Mouse (Mus musculus) forebrain, embryonic 14.5 days (tissue): ENCODE data around the gene Rsph9. TPM values are rescaled to one million over a fixed set of nuclear protein-coding genes. Genes with fewer than 3 reads are reported as not detected.

Source experiments
- ATAC-seq: fragments of 200-750 bp; cut with Nextera tagmentation; 2 replicates; pipeline ENCODE4 v1.8.0; 2017; ENCODE audit warnings: mild to moderate bottlenecking, moderate library complexity
- DNase-seq: peaks from one replicate; pipeline ENCODE4 v3.0.0-alpha.2; 2015; ENCODE audit warnings: low spot score
- H3K27ac ChIP-seq: fragments of 300-500 bp; sonication (generic); 2 replicates; pipeline ENCODE4 v1.5.1; 2014; ENCODE audit warnings: low read depth, mild to moderate bottlenecking, control low read depth, low read length, moderate library complexity
- H3K27me3 ChIP-seq: fragments of 300-500 bp; sonication (generic); replicated peaks from 2 replicates; pipeline ENCODE4 v1.6.1; 2014; ENCODE audit warnings: low read length, control low read depth, mixed read lengths; ENCODE audit not compliant: control insufficient read depth, insufficient read depth
- H3K36me3 ChIP-seq: fragments of 300-500 bp; sonication (generic); 2 replicates; pipeline ENCODE4 v1.6.1; 2014; ENCODE audit warnings: low read length, control low read depth; ENCODE audit not compliant: control insufficient read depth, insufficient read depth
- H3K4me1 ChIP-seq: fragments of 300-500 bp; sonication (generic); 2 replicates; pipeline ENCODE4 v1.6.1; 2014; ENCODE audit warnings: antibody characterized with exemption, low read length, control low read depth; ENCODE audit not compliant: control insufficient read depth, insufficient read depth
- H3K4me2 ChIP-seq: fragments of 300-500 bp; sonication (generic); 2 replicates; pipeline ENCODE4 v1.6.1; 2014; ENCODE audit warnings: mild to moderate bottlenecking, control low read depth, low read length
- H3K4me3 ChIP-seq: fragments of 300-500 bp; sonication (generic); 2 replicates; pipeline ENCODE4 v1.5.1; 2014; ENCODE audit warnings: low read depth, low read length, control low read depth
- H3K9ac ChIP-seq: fragments of 300-500 bp; sonication (generic); 2 replicates; pipeline ENCODE4 v1.6.1; 2014; ENCODE audit warnings: mild to moderate bottlenecking, low read length, control low read depth, moderate library complexity
- H3K9me3 ChIP-seq: fragments of 300-500 bp; sonication (generic); replicated peaks from 2 replicates; pipeline ENCODE4 v1.6.1; 2016; ENCODE audit warnings: low read length, control low read depth, mixed read lengths; ENCODE audit not compliant: control insufficient read depth
- WGBS: fragments of 180-500 bp; shearing (Covaris S2); extraction: QIAGEN DNeasy Blood & Tissue Kit; methylation state at CpG from one replicate; pipeline ENCODE4 v1.1.7; 2014; 5-methylcytosine and 5-hydroxymethylcytosine counted together
- polyA plus RNA-seq: library from polyadenylated mRNA; unstranded; fragments of >200 nt; fragmentation: Nextera tagmentation; extraction: Ambion mirVana; gene quantifications from 2 replicates; pipeline ENCODE4 v1.2.1, GENCODE M21; 2014

Gene Rsph9
- polyA plus RNA-seq, 1 experiment from 2014 or later: 46.8 TPM

- H3K36me3 ChIP-seq: peaks cover 64% of the 10 kb centered on the region
These were observed 20.8 kb upstream of the Rsph9 start for GRCm38 (mm10) chr17:46164791-46165190.

GRCm38 (mm10) chr17:46164301-46164700 is 20.3 kb upstream of the Rsph9 start:
- no peak overlapping the region for H3K27ac ChIP-seq
- H3K4me1 ChIP-seq: peaks cover 18% of the 10 kb centered on the region; the same call in 1 of the 2 replicates
- WGBS: 96% methylated on average over 8 of the region's 8 CpGs
- H3K4me2 ChIP-seq: no peak overlapping the region
- no peak for ATAC-seq
- no peak for DNase-seq
- no peak overlapping the region for H3K4me3 ChIP-seq
- no peak overlapping the region for H3K9ac ChIP-seq
- no peaks in the 10 kb centered on the region for H3K27me3 ChIP-seq
- no peaks in the 10 kb centered on the region for H3K9me3 ChIP-seq
- H3K36me3 ChIP-seq: peaks cover 59% of the 10 kb centered on the region

More at GRCm38 (mm10) chr17:46164791-46165190, 20.8 kb upstream of the Rsph9 start:
- Histone ChIP-seq H3K4me3 (no peak overlapping the region), H3K27ac (no peak overlapping the region), H3K4me1 (peaks cover 16% of the 10 kb centered on the region; the same call in 1 of the 2 replicates), H3K27me3 (no peaks in the 10 kb centered on the region), H3K4me2 (no peak overlapping the region), H3K9ac (no peak overlapping the region), H3K9me3 (no peaks in the 10 kb centered on the region)
- ATAC-seq: no peak
- 90% methylated on average over 10 of the region's 10 CpGs for WGBS
- no peak for DNase-seq

- Histone ChIP-seq H3K4me2 (no peak overlapping the region), H3K9ac (no peak overlapping the region), H3K27ac (no peak overlapping the region), H3K36me3 (peaks cover 47% of the 10 kb centered on the region), H3K4me1 (peaks cover 18% of the 10 kb centered on the region; the same call in 1 of the 2 replicates), H3K27me3 (no peaks in the 10 kb centered on the region), H3K9me3 (no peaks in the 10 kb centered on the region), H3K4me3 (no peak overlapping the region)
- WGBS: 88% methylated on average over 9 of the region's 9 CpGs
- no peak for ATAC-seq
- no peak for DNase-seq
These were observed 19.0 kb upstream of the Rsph9 start for GRCm38 (mm10) chr17:46162951-46163421.

- ATAC-seq (no peak), DNase-seq (no peak)
- peaks cover 43% of the 10 kb centered on the region for H3K36me3 ChIP-seq
- H3K27ac ChIP-seq: no peak overlapping the region
- H3K4me1 ChIP-seq: peaks cover 18% of the 10 kb centered on the region; the same call in 1 of the 2 replicates
- H3K4me2 ChIP-seq: peak overlapping the region; percentile 83
- H3K27me3 ChIP-seq: no peaks in the 10 kb centered on the region
- H3K9me3 ChIP-seq: no peaks in the 10 kb centered on the region
- no peak overlapping the region for H3K4me3 ChIP-seq
- WGBS: 92% methylated on average over 7 of the region's 7 CpGs
- H3K9ac ChIP-seq: no peak overlapping the region
These were observed 18.5 kb upstream of the Rsph9 start for GRCm38 (mm10) chr17:46162551-46162950.

- Histone ChIP-seq H3K27me3 (no peaks in the 10 kb centered on the region), H3K36me3 (peaks cover 34% of the 10 kb centered on the region), H3K9ac (peak overlapping the region; percentile 88), H3K4me1 (peaks cover 18% of the 10 kb centered on the region; the same call in 1 of the 2 replicates), H3K9me3 (no peaks in the 10 kb centered on the region), H3K4me3 (peak overlapping the region; percentile 78), H3K4me2 (peak overlapping the region; percentile 83), H3K27ac (no peak overlapping the region)
- no peak for ATAC-seq
- whole genome bisulfite sequencing: 55% methylated on average over 9 of the region's 9 CpGs
- no peak for DNase-seq
These were observed 17.7 kb upstream of the Rsph9 start for GRCm38 (mm10) chr17:46161710-46162109.

GRCm38 (mm10) chr17:46161179-46161578 is 17.2 kb upstream of the Rsph9 start:
- Histone ChIP-seq H3K27me3 (no peaks in the 10 kb centered on the region), H3K27ac (peak overlapping the region; percentile 76; the same call in 1 of the 2 replicates), H3K9ac (peak overlapping the region; percentile 88), H3K4me1 (peaks cover 18% of the 10 kb centered on the region; the same call in 1 of the 2 replicates), H3K4me3 (peak overlapping the region; percentile 78), H3K4me2 (peak overlapping the region; percentile 83), H3K9me3 (no peaks in the 10 kb centered on the region), H3K36me3 (peaks cover 29% of the 10 kb centered on the region)
- DNase-seq: peak; percentile 56
- ATAC-seq: peak; percentile 30
- under 1% methylated on average over 19 of the region's 19 CpGs for WGBS

- peak; percentile 97 for ATAC-seq
- whole genome bisulfite sequencing: under 1% methylated on average over 23 of the region's 23 CpGs
- DNase-seq: peak; percentile 100
- Histone ChIP-seq H3K9ac (peak within 1 kb of the TSS; percentile 88), H3K4me2 (peak within 1 kb of the TSS; percentile 83), H3K36me3 (peaks cover 24% of the 10 kb centered on the region), H3K27me3 (no peaks in the 10 kb centered on the region), H3K9me3 (no peaks in the 10 kb centered on the region), H3K4me3 (peak within 1 kb of the TSS; percentile 78), H3K4me1 (peaks cover 18% of the 10 kb centered on the region; the same call in 1 of the 2 replicates), H3K27ac (peak within 1 kb of the TSS; percentile 76; the same call in 1 of the 2 replicates)
These were observed 16.7 kb upstream of the Rsph9 start, which contains the start of gene Gtpbp2 for GRCm38 (mm10) chr17:46160686-46161085. Gene Gtpbp2 (plus strand): TSS chr17:46161032.

GRCm38 (mm10) chr17:46160090-46160662 is 16.2 kb upstream of the Rsph9 start:
- Histone ChIP-seq H3K4me2 (peak overlapping the region; percentile 83), H3K9me3 (no peaks in the 10 kb centered on the region), H3K36me3 (peaks cover 19% of the 10 kb centered on the region), H3K27me3 (no peaks in the 10 kb centered on the region), H3K4me1 (peaks cover 18% of the 10 kb centered on the region; the same call in 1 of the 2 replicates), H3K9ac (peak overlapping the region; percentile 57), H3K27ac (peak overlapping the region; percentile 23; the same call in 1 of the 2 replicates), H3K4me3 (peak overlapping the region; percentile 78)
- under 1% methylated on average over 16 of the region's 16 CpGs for WGBS
- DNase-seq (peak; percentile 93), ATAC-seq (peak; percentile 70)

- ATAC-seq (no peak), DNase-seq (no peak)
- H3K9me3 ChIP-seq: no peaks in the 10 kb centered on the region
- no peak overlapping the region for H3K27ac ChIP-seq
- H3K4me3 ChIP-seq: no peak overlapping the region
- 67% methylated on average over 2 of the region's 2 CpGs for WGBS
- no peak overlapping the region for H3K9ac ChIP-seq
- H3K4me1 ChIP-seq: peaks cover 18% of the 10 kb centered on the region; the same call in 1 of the 2 replicates
- H3K27me3 ChIP-seq: no peaks in the 10 kb centered on the region
- H3K36me3 ChIP-seq: peaks cover 10% of the 10 kb centered on the region; the same call in 1 of the 2 replicates
- no peak overlapping the region for H3K4me2 ChIP-seq
These were observed 15.2 kb upstream of the Rsph9 start for GRCm38 (mm10) chr17:46159236-46159635.
